Mouse (Mus musculus) induced T-regulatory cell, adult 2 months (primary cell): Measurements from ENCODE around the gene Txnl4b.

Experiments
- DNase-seq: peaks from one replicate; pipeline ENCODE4 v3.0.0-alpha.2; 2012; ENCODE audit warnings: low read depth

Txnl4b gene

GRCm38 (mm10) chr8:109595854-109596253 lies 30.2 kb downstream of the Txnl4b start:
- peak; percentile 80 for DNase-seq

- DNase-seq: no peak
Measured at GRCm38 (mm10) chr8:109606725-109607124, 41.0 kb downstream of the Txnl4b start.

- no peak for DNase-seq
Measured at GRCm38 (mm10) chr8:109607650-109608049, 42.0 kb downstream of the Txnl4b start.

- peak; percentile 97 for DNase-seq
Measured at GRCm38 (mm10) chr8:109608271-109609152, 42.8 kb downstream of the Txnl4b start, which contains the start of gene Dhodh. Gene Dhodh (minus strand): TSS chr8:109608673.

- no peak for DNase-seq
Measured at GRCm38 (mm10) chr8:109609153-109609502, 43.4 kb downstream of the Txnl4b start.

- peak; percentile 69 for DNase-seq
Measured at GRCm38 (mm10) chr8:109614243-109615210, 48.8 kb downstream of the Txnl4b start, which contains the start of gene Pkd1l3. Gene Pkd1l3 (plus strand): TSS chr8:109614517.

GRCm38 (mm10) chr8:109615569-109615968 lies 49.9 kb downstream of the Txnl4b start:
- no peak for DNase-seq
